Mouse (Mus musculus) embryonic facial prominence, embryonic 15.5 days (tissue): ENCODE data around the gene Znfx1. TPM values are rescaled to one million over a fixed set of nuclear protein-coding genes. Genes with fewer than 3 reads are reported as not detected.

ENCODE experiments used
- ATAC-seq: fragments of 200-750 bp; cut with Nextera tagmentation; 2 replicates; pipeline ENCODE4 v1.8.0; 2017; ENCODE audit warnings: low read depth, moderate TSS enrichment; ENCODE audit not compliant: insufficient number of reproducible peaks, low FRiP score, low TSS enrichment
- H3K27ac ChIP-seq: fragments of 300-500 bp; sonication (generic); replicated peaks from 2 replicates; pipeline ENCODE4 v1.5.1; 2015; ENCODE audit warnings: mild to moderate bottlenecking, inconsistent platforms
- H3K27me3 ChIP-seq: fragments of 300-500 bp; sonication (generic); 2 replicates; pipeline ENCODE4 v1.6.1; 2015; ENCODE audit warnings: inconsistent platforms
- H3K36me3 ChIP-seq: fragments of 300-500 bp; sonication (generic); 2 replicates; pipeline ENCODE4 v1.6.1; 2015; ENCODE audit warnings: mild to moderate bottlenecking, inconsistent platforms
- H3K4me1 ChIP-seq: fragments of 300-500 bp; sonication (generic); 2 replicates; pipeline ENCODE4 v1.6.1; 2015; ENCODE audit warnings: inconsistent platforms
- H3K4me2 ChIP-seq: fragments of 300-500 bp; sonication (generic); replicated peaks from 2 replicates; pipeline ENCODE4 v1.6.1; 2015; ENCODE audit warnings: mild to moderate bottlenecking, inconsistent platforms
- H3K4me3 ChIP-seq: fragments of 300-500 bp; sonication (generic); replicated peaks from 2 replicates; pipeline ENCODE4 v1.5.1; 2015; ENCODE audit warnings: mild to moderate bottlenecking, inconsistent platforms
- H3K9ac ChIP-seq: fragments of 300-500 bp; sonication (generic); 2 replicates; pipeline ENCODE4 v1.6.1; 2015; ENCODE audit warnings: inconsistent platforms
- H3K9me3 ChIP-seq: fragments of 300-500 bp; sonication (generic); replicated peaks from 2 replicates; pipeline ENCODE4 v1.6.1; 2016; ENCODE audit warnings: inconsistent platforms
- WGBS: fragments of 180-500 bp; shearing (Covaris S2); methylation state at CpG from one replicate; pipeline ENCODE4 v1.1.7; 2015; 5-methylcytosine and 5-hydroxymethylcytosine counted together
- polyA plus RNA-seq: library from polyadenylated mRNA; unstranded; fragments of >200 nt; fragmentation: Nextera tagmentation; extraction: Ambion mirVana; gene quantifications from 2 replicates; pipeline ENCODE4 v1.2.1, GENCODE M21; 2015

Znfx1 gene
- polyA plus RNA-seq, 1 experiment from 2014 or later = 8.8 TPM

DNA sequence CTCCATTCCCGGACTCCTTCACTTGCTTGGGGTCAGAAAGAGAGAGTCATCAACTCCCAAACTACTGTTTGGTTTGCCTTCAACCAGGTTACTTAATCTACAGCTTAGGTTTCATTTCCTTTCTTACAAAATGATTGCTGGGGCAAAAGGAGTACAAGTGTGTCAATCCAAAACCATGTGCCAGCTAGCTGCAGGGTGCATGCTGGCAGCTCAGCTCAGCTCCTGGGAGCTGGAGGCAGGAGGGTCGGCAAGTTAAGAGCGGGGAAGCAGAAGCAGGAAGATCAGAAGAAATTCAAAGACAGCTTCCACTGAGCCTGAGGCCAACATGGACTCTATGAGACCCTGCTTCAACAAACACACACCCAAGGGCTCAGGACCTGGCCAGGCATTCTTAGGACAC lies 2.5 kb downstream of the Znfx1 start:
- WGBS = 48% methylated on average over 3 of the region's 3 CpGs
- Histone ChIP-seq H3K27me3 (no peaks in the 10 kb centered on the region), H3K27ac (no peak overlapping the region; the same call in 1 of the 2 replicates), H3K4me3 (no peak overlapping the region), H3K4me2 (peak overlapping the region; percentile 71; the same call in 1 of the 2 replicates), H3K9me3 (no peaks in the 10 kb centered on the region), H3K4me1 (peaks cover 30% of the 10 kb centered on the region), H3K9ac (no peak overlapping the region), H3K36me3 (peaks cover 38% of the 10 kb centered on the region)
- ATAC-seq = no peak

DNA sequence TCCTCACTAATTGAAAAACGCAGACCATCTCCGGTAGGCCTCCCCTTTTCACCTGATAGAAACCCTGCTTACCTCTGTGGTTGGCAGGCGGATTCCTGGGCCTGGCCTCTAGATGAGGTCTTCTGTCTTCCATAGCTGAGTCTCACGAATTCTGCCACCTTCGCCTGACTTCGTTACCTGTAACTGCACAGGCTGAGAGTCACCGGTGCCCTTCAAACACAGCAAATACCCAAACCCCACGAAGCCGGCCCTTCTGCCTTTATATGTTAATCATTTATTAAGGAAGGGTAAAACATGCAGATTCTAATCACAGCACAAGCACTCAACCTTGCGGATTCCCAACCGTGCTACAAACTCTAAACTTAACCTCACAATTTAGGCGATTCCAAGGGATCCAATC lies 2.9 kb downstream of the Znfx1 start:
- Histone ChIP-seq H3K4me2 (no peak overlapping the region), H3K4me3 (no peak overlapping the region), H3K27ac (no peak overlapping the region), H3K9me3 (no peaks in the 10 kb centered on the region), H3K36me3 (peaks cover 38% of the 10 kb centered on the region), H3K9ac (no peak overlapping the region), H3K4me1 (peaks cover 26% of the 10 kb centered on the region), H3K27me3 (no peaks in the 10 kb centered on the region)
- ATAC-seq = no peak
- WGBS = 71% methylated on average over 12 of the region's 12 CpGs

DNA sequence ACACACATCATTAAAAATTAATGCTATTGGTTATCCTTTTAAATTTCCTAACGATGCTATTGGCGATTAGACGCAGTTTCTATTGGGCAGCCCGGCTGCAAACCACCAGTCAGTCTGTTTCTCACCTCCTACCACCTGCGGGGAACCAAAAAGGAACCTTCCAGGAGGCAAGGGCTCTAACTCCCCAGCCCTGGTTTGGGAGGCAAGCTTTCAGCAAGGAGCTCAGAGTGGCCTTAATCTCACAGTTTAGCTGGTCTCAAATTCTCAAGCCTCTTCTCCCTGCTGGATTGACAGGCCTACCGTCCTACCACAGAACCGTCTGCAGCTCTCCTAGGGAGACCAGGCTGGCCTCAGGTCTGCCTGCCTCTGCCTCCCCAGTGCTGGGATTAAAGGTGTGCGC lies 3.3 kb downstream of the Znfx1 start:
- Histone ChIP-seq H3K4me3 (no peak overlapping the region), H3K4me1 (peaks cover 21% of the 10 kb centered on the region), H3K36me3 (peaks cover 40% of the 10 kb centered on the region), H3K4me2 (no peak overlapping the region), H3K9ac (no peak overlapping the region), H3K9me3 (no peaks in the 10 kb centered on the region), H3K27me3 (no peaks in the 10 kb centered on the region), H3K27ac (no peak overlapping the region)
- ATAC-seq = no peak
- 58% methylated on average over 8 of the region's 8 CpGs for WGBS

- no peak overlapping the region for H3K9ac ChIP-seq
- no peak for ATAC-seq
- H3K9me3 ChIP-seq = no peaks in the 10 kb centered on the region
- no peak overlapping the region for H3K4me3 ChIP-seq
- no peak overlapping the region for H3K4me2 ChIP-seq
- no peak overlapping the region for H3K27ac ChIP-seq
- WGBS = 66% methylated on average over 3 of the region's 3 CpGs
- no peaks in the 10 kb centered on the region for H3K27me3 ChIP-seq
- H3K36me3 ChIP-seq = peaks cover 43% of the 10 kb centered on the region
- H3K4me1 ChIP-seq = peaks cover 17% of the 10 kb centered on the region
These were observed 3.9 kb downstream of the Znfx1 start for GRCm38 (mm10) chr2:167058814-167059387.

DNA sequence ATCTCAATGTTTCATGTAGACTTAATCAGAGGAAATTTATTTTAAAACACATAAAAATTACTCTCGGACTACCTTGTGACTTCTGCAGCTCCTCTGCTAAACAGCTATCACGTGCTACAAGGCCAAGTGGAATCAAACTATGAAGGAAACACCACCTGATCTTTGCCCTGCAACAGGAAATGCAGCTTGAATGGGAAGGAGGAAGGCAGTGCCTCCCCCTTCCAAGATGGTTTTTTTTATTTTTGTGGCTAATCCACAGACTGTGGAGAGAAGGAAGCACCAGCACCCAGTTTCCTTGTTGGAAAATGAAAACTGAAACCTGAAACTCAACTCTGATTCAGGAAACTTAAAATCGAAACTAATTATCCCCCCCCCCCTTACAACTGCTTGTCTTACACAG lies 4.6 kb downstream of the Znfx1 start:
- no peak overlapping the region for H3K27ac ChIP-seq
- WGBS = 47% methylated on average over 3 of the region's 3 CpGs

DNA sequence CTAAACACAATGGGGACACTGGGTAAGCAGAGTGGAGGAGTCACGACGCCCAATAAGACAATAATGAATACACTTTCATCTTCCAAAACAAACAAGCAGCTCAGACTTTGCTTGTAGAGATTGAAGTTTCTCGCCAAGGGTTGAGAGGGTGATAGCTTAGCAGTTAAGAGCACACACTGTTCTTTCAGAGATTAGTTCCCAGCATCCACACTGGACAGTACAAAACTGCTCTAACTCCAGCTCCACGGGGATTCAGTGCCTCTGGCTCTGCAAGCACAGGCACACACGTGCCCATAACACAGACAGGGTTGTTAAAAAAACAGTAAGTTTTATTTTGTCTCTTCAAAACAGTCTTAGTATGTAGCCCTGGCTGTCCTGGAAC lies 5.9 kb downstream of the Znfx1 start:
- Histone ChIP-seq H3K27me3 (no peaks in the 10 kb centered on the region), H3K27ac (no peak overlapping the region), H3K4me1 (peaks cover 19% of the 10 kb centered on the region), H3K4me2 (no peak overlapping the region), H3K9me3 (no peaks in the 10 kb centered on the region), H3K9ac (no peak overlapping the region), H3K36me3 (peaks cover 56% of the 10 kb centered on the region), H3K4me3 (no peak overlapping the region)
- no peak for ATAC-seq
- WGBS = 87% methylated on average over 5 of the region's 5 CpGs

More for the DNA sequence above, 4.6 kb downstream of the Znfx1 start:
- H3K4me3 ChIP-seq = no peak overlapping the region
- no peak overlapping the region for H3K4me2 ChIP-seq
- H3K27me3 ChIP-seq = no peaks in the 10 kb centered on the region
- H3K4me1 ChIP-seq = peaks cover 17% of the 10 kb centered on the region
- H3K36me3 ChIP-seq = peaks cover 48% of the 10 kb centered on the region
- H3K9me3 ChIP-seq = no peaks in the 10 kb centered on the region
- no peak for ATAC-seq
- no peak overlapping the region for H3K9ac ChIP-seq

DNA sequence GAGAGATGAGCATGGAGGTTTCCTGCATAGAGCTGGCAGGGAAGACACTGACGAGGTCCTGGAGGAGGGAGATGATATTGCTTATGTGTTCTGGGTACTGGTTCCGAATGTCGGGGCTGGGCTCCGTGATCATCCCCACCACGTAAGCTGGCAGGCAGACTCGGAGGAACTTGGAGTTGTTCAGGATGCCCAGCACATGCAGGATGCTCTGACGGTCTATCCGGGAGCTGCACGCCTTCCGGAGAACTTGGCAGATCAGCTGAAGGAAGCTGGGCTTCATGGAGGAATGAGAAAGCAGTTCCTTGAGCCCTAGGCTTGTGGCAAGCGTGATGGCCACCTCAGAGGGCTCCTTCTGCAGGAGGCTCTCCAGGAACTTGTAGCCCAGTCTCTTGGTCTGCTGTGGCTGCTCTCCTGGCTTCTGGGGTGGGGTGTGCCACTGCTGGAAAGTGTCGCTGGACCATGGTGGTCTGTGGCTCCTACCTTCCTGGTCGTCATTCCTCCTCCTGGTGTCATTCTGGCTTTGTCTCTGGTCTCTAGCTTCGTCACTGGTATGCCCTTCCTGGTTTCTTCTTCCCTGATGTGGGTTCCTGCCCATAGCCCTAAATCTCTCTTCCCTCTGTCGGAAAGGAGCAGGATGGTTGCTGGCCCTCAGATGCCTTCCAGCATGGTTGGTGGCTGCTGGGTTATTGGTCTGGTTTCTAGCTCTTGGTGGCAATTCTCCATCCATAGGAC lies 6.4 kb downstream of the Znfx1 start:
- H3K27me3 ChIP-seq = no peaks in the 10 kb centered on the region
- 92% methylated on average over 15 of the region's 15 CpGs for WGBS
- H3K4me1 ChIP-seq = peaks cover 13% of the 10 kb centered on the region
- H3K9ac ChIP-seq = no peak overlapping the region
- no peak overlapping the region for H3K4me3 ChIP-seq
- ATAC-seq = no peak
- no peaks in the 10 kb centered on the region for H3K9me3 ChIP-seq
- H3K36me3 ChIP-seq = peaks cover 62% of the 10 kb centered on the region
- no peak overlapping the region for H3K27ac ChIP-seq
- no peak overlapping the region for H3K4me2 ChIP-seq

GRCm38 (mm10) chr2:167055386-167055785 lies 7.4 kb downstream of the Znfx1 start:
- no peak overlapping the region for H3K27ac ChIP-seq
- 79% methylated on average over 15 of the region's 15 CpGs for WGBS
- H3K4me1 ChIP-seq = peaks cover 5% of the 10 kb centered on the region; the same call in 1 of the 2 replicates
- H3K9ac ChIP-seq = no peak overlapping the region
- H3K4me2 ChIP-seq = no peak overlapping the region
- no peak overlapping the region for H3K4me3 ChIP-seq
- ATAC-seq = no peak
- no peaks in the 10 kb centered on the region for H3K9me3 ChIP-seq
- peaks cover 65% of the 10 kb centered on the region for H3K36me3 ChIP-seq
- H3K27me3 ChIP-seq = no peaks in the 10 kb centered on the region

DNA sequence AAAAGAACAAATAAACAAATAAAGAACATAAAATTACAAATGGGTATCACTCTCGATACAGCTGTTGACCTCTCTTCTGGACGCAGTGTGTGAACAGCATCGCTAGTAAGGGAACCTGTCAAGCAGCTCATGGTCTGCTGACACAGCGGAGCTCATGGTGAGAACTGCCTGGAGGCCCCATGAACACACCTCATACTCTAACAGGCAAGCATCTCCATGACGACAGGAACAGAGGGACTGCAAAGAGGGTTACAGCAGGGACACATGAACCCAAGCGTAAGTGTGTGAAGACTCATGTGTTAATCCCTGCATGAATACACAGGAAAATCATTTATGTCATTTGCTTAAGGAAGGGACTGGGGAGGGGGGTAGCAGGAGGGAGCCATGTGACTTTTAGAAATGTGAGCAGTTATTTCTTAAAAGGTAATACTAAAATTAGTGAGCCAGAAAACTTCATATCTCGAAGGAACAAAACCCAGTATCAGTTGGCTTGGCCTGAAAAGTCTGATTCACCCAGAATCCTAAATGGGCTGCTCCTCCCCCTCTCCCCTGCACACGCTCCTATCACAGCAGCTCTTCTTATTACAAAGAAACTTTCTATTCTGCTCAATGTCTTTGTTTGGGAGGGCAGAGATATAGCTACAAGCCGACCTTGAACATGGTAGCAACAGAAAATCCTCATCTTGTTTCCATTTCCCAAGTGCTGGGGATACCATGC lies 9.5 kb downstream of the Znfx1 start:
- no peaks in the 10 kb centered on the region for H3K9me3 ChIP-seq
- 0 out of 2 replicates have a peak, but pooled peaks cover 3% of the 10 kb centered on the region for H3K4me1 ChIP-seq
- H3K9ac ChIP-seq = no peak overlapping the region
- no peak overlapping the region for H3K27ac ChIP-seq
- H3K36me3 ChIP-seq = peaks cover 77% of the 10 kb centered on the region
- 61% methylated on average over 9 of the region's 9 CpGs for WGBS
- no peak for ATAC-seq
- H3K4me2 ChIP-seq = no peak overlapping the region
- no peaks in the 10 kb centered on the region for H3K27me3 ChIP-seq
- no peak overlapping the region for H3K4me3 ChIP-seq

GRCm38 (mm10) chr2:167048698-167049358 lies 14.0 kb downstream of the Znfx1 start:
- Histone ChIP-seq H3K4me1 (0 out of 2 replicates have a peak, but pooled peaks cover 3% of the 10 kb centered on the region), H3K36me3 (peaks cover 78% of the 10 kb centered on the region), H3K27ac (no peak overlapping the region), H3K4me2 (no peak overlapping the region), H3K9ac (no peak overlapping the region), H3K4me3 (no peak overlapping the region), H3K27me3 (no peaks in the 10 kb centered on the region), H3K9me3 (no peaks in the 10 kb centered on the region)
- 84% methylated on average over 8 of the region's 8 CpGs for WGBS
- ATAC-seq = no peak

GRCm38 (mm10) chr2:167048223-167048622 lies 14.6 kb downstream of the Znfx1 start:
- Histone ChIP-seq H3K4me2 (no peak overlapping the region), H3K4me3 (no peak overlapping the region), H3K27ac (no peak overlapping the region), H3K27me3 (no peaks in the 10 kb centered on the region), H3K36me3 (peaks cover 79% of the 10 kb centered on the region), H3K9me3 (no peaks in the 10 kb centered on the region), H3K9ac (no peak overlapping the region), H3K4me1 (0 out of 2 replicates have a peak, but pooled peaks cover 3% of the 10 kb centered on the region)
- ATAC-seq = no peak
- 82% methylated on average over 10 of the region's 10 CpGs for WGBS
